Mouse (Mus musculus): ENCODE measurements around the gene Gm4763.
"Not testable (repeated sequence)": the region's sequence is repeated elsewhere in the genome, so short reads cannot be mapped to it uniquely, and the experiment has no call there.

The Gm4763 gene

DNA sequence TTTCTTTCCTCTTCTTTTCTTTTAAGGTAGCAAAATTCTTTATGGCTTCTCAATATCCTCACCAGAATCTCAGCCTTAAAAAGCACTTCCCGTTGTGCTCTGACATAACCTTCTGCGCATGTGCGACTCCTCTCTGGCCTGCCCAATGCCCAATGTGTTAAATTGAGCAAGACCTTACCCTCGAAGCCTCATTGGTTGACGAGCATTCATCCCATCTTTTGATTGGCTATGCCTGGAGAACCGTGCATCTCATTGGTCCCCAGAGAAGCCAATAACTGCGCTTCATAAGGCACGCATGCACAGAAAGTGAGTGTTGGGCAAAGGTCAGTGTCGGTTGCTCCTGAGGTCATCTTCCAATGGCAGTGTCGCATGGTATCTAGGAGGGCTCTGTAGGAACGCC, at the start of gene Gm4763:
Gm4763 (minus strand) TSS at position 101 of the 400 bp plus-strand sequence.
- in situ Hi-C loops (cut with MboI, MseI), result loop anchor here (5.0 kb wide), 1 partner anchor 40 kb away; no protein-coding TSS in a partner anchor

DNA sequence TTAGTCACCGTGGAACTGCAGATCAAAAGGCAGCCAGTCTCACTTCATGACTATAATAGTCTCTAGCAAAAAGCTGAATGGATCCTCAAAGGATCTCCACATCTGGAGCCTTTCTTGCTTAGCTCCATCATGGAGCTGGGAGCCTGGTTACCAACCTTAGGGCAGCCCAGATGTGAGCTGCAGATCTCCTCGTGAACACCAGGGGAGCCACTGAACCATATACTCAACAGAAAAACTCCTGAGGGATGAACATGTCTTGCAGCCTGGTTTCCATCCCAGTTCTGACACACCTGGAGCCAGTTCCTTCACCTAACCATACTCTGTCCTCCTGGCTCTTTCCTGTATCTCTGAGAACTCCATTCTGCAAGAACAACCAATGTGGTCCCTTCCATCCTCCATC, 49.4 kb upstream of the Gm4763 start:
- in situ Hi-C loops (cut with MboI, MseI), result no loop called here

DNA sequence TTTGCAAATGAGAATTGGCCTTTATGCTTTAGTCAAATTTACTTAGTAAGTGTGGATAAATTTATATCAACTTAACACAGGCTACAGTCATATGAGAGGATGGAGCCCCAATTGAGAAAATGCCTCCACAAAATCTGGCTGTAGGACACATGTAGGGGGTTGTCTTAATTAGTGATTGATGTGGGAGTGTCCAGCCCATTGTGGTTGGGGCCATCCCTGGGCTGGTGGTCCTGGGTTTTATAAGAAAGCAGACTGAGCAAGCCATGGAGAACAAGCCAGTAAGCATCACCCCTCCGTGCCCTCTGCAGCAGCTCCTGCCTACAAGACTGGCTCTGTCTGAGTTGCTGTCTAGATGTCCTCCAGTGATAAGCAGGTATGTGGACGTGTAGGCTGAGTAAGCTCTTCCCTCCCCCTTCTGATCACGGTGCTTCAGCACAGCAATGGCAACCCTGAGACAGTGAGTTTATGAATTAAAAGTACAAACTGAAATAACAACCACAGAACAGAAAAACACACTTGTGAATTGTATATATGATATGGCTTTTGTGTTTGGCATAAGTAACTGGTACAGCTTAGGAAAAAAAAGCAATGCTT, 47.3 kb upstream of the Gm4763 start:
- in situ Hi-C loops (cut with MboI, MseI), result no loop called here

DNA sequence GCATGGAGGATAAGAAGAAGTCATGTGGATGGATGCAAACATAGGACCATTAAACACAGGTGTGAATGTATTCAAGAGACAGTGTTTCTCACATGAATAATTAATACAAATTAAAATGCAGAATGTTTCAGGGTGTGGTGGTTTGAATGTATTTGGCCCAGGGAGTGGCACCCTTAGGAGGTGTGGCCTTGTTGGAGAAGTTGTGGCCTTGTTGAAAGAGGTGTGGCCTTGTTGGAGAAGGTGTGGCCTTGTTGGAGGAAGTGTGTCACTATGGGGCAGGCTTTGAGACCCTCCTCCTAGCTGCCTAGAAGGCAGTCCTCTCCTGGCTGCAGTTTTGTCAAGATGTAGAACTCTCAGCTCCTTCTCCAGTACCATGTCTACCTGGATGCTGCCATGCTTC, 44.7 kb upstream of the Gm4763 start:
- in situ Hi-C loops (cut with MboI, MseI), result no loop called here

DNA sequence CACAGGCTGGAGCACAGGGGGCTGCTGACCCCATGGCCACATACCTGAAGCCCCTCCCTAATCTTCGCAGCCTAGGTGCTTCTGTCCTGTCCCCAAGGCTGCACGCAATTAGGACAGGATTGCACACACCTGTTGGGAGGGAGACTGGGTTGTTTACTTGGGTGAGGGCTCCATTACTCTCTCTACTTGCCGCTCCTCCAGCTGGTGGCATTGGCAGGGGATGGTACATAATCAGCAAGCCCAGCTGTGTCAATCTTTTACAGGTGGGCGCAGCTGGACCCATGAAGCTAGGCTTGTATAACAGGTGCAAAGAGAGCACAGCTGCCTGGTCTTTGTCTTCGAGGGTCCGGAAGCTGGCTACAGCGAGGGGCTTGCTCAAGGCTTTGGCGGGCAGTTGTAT, 35.9 kb upstream of the Gm4763 start:
- in situ Hi-C loops (cut with MboI, MseI), result no loop called here

DNA sequence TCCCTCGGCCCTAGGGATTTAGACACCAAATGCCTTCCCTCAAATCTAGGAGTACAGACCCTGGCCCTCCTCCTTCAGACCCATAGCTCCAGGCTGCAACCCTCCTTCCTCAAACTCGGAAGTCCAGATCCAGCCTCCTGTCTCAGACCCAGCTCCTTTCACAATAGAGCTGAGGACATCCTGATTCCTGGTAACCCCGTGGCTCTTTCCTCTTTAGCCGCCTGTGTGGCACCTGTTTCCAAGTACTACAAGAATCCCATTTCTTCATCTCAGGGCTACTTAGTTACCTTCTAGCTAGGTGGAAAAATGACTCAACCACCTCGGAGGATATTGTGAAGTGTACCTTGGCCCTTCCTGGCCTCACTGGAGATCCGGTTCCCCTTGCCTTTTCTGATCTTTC, 34.5 kb upstream of the Gm4763 start:
- in situ Hi-C loops (cut with MboI, MseI), result no loop called here

DNA sequence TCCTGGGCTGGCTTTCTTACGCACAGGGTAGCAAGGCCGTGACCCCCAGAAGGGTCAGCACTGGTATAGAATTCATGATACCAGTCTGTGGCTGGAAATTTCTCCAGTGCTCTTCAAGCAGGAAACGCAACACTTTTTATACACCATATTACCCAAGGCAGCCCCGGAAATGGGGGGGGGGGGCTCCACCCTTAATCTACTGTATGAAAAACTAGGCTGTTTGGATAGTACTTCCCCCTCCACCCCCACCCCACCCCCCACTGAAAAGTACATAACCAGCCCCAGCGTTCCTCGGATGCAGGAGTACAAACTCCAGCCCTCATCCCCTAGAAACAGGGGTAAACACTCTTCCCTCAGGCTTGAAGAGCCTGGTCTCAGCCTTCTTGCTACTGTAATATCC, 33.5 kb upstream of the Gm4763 start, which contains the start of gene Cd177:
Cd177 (minus strand) TSS at position 101 of the 400 bp plus-strand sequence.
- in situ Hi-C loops (cut with MboI, MseI), result no loop called here

DNA sequence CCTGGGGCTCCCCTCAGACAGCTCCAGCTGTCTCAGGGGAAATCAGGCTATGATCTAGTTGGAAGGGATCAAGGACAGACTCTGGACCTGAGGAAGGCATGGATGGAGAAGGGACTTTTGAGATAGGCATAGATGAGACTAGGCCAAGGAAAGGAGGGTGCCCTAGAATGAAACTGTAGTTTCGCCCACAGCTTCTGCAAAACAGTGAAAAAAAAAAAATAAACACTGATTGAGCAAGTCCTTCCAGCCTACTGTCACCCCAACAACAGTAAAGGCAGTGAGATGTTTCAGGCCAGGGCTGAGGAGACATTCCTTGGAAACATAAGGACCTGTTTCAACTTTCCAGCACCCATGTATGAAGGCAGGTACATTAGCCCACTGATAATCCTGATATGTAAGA, 31.8 kb upstream of the Gm4763 start:
- in situ Hi-C loops (cut with MboI, MseI), result no loop called here

DNA sequence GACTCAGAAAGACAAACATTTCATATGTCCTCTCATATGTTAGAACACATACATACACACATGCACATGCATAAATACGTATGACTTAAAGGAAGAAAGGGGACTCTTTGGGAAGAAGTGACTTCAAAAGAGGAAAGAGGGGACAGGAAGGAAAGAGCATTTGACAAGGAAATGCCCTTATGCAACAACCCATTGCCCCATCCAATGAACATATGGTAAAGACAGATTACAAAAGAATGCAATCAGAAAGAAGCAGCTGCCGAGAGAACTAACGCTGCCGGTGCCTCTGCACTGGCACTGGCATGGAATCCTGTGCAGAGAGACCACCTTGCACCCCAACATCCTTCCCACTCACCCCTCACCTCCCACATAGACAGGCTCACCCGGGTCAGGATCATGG, 26.8 kb upstream of the Gm4763 start:
- in situ Hi-C loops (cut with MboI, MseI), result no loop called here

DNA sequence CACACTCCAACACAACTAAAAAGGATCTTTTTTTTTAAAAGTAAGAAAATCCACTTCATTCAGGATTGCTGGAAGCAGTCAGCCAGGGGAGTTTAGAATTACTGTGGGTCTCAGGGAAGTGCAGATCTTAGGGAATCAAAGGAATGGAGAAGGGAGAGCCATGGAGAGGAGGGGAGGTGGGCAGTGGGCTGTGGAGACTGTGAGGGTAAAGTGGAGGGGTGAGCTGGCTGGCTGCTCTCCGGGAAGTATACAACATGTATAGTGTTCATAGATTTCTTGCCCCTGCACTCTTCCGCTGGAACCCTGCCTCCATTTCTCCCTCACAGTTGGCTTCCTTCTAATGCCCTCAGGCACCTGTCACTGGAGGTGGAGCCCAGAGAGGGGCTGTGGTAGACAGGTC, 24.9 kb upstream of the Gm4763 start:
- in situ Hi-C loops (cut with MboI, MseI), result no loop called here

DNA sequence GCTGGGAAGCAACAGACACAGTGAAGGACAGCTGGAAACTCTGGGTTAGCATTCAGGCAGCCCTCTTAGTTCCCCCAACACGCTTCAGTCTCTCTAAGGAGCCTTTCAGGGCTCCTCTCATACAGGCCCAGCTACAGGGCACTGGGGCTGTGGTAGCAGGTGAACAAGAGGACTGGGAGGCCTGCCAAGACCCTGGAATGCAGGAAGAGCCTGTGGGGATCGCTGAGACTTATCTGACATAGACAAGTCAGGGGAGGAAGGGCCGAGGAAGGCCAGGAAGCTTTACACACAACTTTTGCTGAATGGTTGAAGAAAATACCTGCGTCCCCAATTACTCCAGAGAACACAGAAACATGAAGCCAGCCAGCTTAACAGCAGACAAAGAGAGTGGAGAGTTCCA, 24.0 kb upstream of the Gm4763 start:
- in situ Hi-C loops (cut with MboI, MseI), result no loop called here

DNA sequence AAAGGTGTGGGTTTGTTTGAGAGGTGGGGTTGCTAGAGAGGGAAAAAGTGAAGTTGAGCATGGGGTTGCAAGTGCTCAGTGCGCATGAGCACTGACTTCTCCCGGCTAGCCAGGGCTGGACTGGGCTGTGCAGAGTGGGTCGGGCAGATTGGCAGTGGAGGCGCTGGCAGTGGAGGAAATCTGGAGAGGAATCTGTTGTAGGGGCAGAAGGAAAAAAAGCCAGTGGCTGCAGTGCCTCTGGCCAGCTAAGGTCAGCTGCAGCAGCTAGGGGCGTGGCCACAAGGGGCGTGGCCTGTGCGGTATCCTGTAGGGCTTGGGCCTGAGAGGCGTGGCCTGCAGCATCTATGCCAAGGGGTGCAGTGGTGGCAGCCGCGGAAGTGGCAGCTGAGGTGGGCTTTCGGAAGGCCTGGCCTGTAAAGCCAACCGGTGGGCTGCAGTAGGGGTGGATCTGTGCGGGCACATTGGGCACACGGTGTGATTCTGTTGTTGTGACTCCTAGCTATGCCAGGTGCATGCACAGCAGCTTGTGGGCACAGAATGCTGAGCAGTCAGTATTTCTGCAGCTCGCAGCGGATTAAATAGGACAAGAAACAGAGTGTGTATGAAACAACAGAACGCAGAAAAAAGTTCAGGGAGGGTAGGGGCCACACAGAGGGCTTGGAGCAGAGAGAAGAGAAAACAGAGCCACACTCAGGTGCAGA, 9.4 kb upstream of the Gm4763 start:
- in situ Hi-C loops (cut with MboI, MseI), result no loop called here

DNA sequence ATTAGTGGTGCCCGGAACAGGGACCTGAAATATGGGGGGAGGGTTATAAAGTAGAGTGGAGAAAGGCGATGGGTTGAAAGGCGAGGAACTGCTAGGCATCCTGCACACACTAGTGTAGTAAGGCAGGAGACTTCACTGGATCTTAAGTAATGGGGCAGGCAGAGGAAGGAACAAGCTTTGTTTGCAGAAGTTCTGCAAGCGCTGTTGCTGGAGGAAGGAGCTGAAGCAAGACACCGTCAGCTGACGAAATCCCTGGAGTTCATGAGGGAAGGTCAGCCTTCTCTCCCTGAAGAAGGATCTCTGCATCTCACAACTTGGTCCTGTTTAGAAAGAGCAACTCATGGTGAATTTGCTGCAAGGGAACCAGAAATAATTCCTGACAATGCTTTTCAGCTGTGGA, 11.7 kb downstream of the Gm4763 start:
- in situ Hi-C loops (cut with MboI, MseI), result no loop called here

DNA sequence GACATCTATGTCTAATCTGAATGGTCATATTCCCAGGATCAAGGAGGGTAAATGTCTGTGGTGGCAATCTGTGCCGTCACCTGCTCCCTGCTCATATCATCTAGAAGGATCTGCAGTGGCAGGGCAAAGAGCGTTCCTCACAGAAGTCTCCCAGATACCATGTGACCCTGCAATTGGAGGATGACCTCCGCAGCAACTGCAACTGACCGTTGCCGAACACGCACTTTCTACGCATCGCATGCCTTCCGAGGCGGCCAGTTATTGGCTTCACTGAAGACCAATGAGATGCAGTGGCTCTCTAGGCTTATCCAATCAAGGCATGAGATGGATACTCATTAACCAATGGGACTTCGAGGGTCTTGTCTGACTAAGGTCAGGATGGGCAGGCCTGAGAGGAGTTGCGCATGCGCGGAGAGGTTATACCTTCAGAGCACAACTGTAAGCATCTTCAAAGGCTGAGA, 17.8 kb downstream of the Gm4763 start, which contains the start of gene BC049730:
BC049730 (plus strand) TSS at position 411 of the 461 bp plus-strand sequence.
- in situ Hi-C loops (cut with MboI, MseI), result no loop called here

DNA sequence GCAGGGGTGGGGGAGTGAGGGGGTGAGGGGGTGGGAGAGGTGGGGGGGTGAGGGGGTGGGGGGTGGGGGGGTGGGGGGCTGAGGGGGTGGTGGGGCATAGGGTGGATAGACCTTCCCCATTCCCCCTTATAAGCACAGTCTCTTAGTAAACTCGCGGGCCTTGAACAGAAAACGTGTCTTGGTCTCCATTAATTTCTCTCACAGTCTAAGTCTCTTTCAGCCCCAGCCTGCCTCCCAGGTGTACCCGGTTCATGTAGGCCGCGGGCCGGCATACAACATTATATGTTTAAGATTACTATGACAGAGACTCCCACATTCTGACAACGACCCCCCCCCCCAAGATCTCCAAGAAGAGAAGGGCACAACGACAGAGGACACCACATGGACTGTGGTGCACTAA, 23.9 kb downstream of the Gm4763 start:
- in situ Hi-C loops (cut with MboI, MseI), result not testable (repeated sequence)

DNA sequence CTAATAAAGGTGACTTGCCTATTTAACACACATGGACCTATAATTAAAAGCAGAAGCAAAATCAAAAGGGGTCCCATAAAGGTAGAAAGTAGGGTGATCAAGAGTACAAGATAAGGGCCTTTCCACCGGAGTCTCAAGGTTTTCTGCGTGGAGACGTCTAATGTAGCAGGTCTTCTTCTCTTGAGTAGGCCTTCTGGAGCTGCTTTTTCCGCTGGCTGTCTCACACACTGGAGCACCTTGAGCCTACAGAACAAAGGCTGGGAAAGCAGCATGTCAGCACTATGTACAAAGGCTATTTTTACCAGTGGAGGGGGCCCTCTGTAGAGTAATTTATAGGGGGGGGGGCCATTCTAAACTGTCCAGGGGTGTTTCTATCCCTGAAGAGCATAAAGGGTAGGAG, 28.8 kb downstream of the Gm4763 start:
- in situ Hi-C loops (cut with MboI, MseI), result not testable (repeated sequence)

DNA sequence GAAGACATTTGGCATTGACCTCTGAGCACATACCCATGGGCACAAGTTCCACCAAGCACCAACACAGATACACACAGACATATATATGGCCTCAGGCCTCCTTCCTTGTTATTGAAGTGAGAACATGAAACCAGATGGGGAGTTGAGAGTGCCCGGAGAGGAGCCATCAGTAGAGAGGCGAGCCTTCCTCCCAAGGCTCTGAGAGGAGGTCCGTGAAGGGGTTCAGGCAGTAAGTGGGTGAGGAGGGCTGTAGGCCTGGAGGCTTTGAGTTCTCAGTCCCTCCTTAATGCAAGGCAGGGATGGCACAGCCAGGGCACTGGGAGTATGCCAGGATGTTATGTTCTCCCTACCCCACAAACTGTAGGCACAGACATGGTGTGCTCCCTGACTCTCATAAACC, 34.0 kb downstream of the Gm4763 start:
- in situ Hi-C loops (cut with MboI, MseI), result not testable (repeated sequence)

DNA sequence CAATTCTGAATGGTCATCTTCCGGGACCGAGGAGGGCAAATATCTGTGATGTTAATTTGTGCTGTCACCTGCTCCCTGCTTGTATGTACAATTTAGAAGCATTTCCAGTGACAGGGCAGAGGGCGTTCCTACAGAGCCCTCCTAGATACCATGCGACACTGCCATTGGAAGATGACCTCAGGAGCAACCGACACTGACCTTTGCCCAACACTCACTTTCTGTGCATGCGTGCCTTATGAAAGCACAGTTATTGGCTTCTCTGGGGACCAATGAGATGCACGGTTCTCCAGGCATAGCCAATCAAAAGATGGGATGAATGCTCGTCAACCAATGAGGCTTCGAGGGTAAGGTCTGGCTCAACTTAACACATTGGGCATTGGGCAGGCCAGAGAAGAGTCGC, 39.2 kb downstream of the Gm4763 start:
- in situ Hi-C loops (cut with MboI, MseI), result loop anchor here (5.0 kb wide), 1 partner anchor 40 kb away; the partner anchor contains the start of gene Gm4763

DNA sequence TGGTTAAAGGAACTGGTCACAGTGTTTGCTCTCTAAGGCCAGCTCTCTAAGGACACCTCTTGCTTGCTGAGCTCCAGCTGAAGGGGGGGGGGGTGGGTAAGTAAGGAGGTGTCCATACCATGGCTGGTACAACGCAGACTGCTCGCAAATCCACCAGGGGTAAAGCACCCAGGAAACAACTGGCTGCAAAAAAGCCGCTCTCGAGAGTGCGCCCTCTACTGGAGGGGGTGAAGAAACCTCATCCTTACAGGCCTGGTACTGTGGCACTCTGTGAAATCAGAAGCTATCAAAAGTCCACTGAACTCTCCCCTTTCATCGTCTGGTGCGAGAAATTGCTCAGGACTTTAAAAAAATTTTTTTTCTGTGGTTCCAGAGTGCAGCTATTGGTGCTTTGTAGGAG, 42.6 kb downstream of the Gm4763 start:
- in situ Hi-C loops (cut with MboI, MseI), result not testable (repeated sequence)

DNA sequence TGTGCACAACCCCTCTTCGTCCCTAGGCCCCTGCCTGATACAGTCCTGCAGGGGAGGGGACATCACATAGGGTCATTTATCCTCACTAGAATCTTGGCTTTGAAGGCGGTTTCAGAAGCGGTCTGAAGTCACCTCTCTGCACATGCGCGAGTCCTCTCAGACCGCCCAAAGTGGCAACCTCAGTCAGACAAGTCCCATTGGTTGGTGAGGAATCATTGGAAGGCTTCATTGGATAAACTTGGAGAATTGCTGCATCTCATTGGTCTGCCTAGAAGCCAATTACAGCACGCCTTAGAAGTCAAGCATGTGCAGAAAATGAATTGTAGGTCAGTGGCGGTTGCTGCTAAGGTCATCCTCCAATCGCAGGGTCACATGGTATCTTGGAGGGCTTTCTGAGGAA, 50.1 kb downstream of the Gm4763 start, which contains the start of gene Tex101:
Tex101 (minus strand) TSS at position 101 of the 400 bp plus-strand sequence.
- in situ Hi-C loops (cut with MboI, MseI), result no loop called here

DNA sequence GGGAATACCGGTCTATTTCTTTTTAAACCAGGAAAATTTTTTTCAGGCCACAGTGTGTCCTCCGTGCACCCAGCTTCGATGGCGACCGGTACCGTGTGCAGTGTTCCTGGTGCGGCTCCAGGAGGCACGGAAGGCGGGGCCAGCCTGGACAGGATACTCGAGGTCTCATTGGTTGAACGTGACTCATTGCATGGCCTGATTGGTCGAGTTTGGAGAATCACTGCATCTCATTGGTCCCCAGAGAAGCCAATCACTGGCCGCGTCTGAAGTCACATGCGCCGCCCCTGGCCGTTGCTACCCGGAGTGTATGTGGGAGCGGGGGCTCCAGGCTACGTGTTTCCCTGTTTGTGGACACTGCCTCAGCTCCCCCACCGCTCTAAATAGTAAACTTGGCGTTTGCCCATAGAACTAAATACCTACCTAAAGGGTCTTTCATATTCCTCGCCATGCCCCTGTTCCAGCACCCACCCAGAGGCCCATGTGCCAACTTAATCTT, 54.7 kb downstream of the Gm4763 start:
- in situ Hi-C loops (cut with MboI, MseI), result no loop called here
